Mouse (Mus musculus) liver, adult 2 months (tissue): Measurements from ENCODE around the gene Cdpf1. TPM values are rescaled to one million over a fixed set of nuclear protein-coding genes. Genes with fewer than 3 reads are reported as not detected.
A peak's percentile ranks its signal among the peaks of the same experiment; 100 is the strongest.
"Not testable (repeated sequence)": the region's sequence is repeated elsewhere in the genome, so short reads cannot be mapped to it uniquely, and the experiment has no call there.

ENCODE experiments used
- DNase-seq: peaks from one replicate; pipeline ENCODE4 v3.0.0-alpha.2; 2011; ENCODE audit warnings: low read depth, low spot score; ENCODE audit errors: extremely low read depth
- H3K27ac ChIP-seq: fragments of 200-500 bp; replicated peaks from 2 replicates; pipeline ENCODE4 v1.5.1; 2012; ENCODE audit warnings: low read depth, mild to moderate bottlenecking, control low read depth, inconsistent platforms, low read length; ENCODE audit not compliant: insufficient read depth
- H3K27me3 ChIP-seq: fragments of 200-500 bp; 2 replicates; pipeline ENCODE4 v1.6.1; 2012; ENCODE audit warnings: mild to moderate bottlenecking, moderate library complexity, low read length, inconsistent platforms; ENCODE audit not compliant: control insufficient read depth, insufficient read depth
- H3K36me3 ChIP-seq: fragments of 200-500 bp; 2 replicates; pipeline ENCODE4 v1.6.1; 2012; ENCODE audit warnings: low read length, inconsistent platforms; ENCODE audit not compliant: control insufficient read depth, insufficient read depth
- H3K4me1 ChIP-seq: fragments of 200-500 bp; 2 replicates; pipeline ENCODE4 v1.6.1; 2011; ENCODE audit warnings: low read length; ENCODE audit not compliant: control insufficient read depth, insufficient read depth
- H3K4me3 ChIP-seq: fragments of 200-500 bp; 2 replicates; pipeline ENCODE4 v1.5.1; 2011; ENCODE audit warnings: low read depth, mild to moderate bottlenecking, control low read depth, low read length, moderate library complexity; ENCODE audit not compliant: insufficient read depth
- H3K79me2 ChIP-seq: fragments of 200-500 bp; 2 replicates; pipeline ENCODE4 v1.6.1; 2012; ENCODE audit warnings: inconsistent platforms, mild to moderate bottlenecking, low read length, moderate library complexity; ENCODE audit not compliant: control insufficient read depth, insufficient read depth
- H3K9ac ChIP-seq: fragments of 200-500 bp; 2 replicates; pipeline ENCODE4 v1.6.1; 2012; ENCODE audit warnings: low read depth, mild to moderate bottlenecking, control low read depth, inconsistent platforms, low read length
- CTCF ChIP-seq: fragments of 200-500 bp; IDR thresholded peaks from 2 replicates; pipeline ENCODE4 v1.5.1; 2011; ENCODE audit warnings: low read depth, low read length, control low read depth
- POLR2A ChIP-seq: fragments of 200-500 bp; IDR thresholded peaks from 2 replicates; pipeline ENCODE4 v1.6.1; 2011; ENCODE audit warnings: low read length, control low read depth; ENCODE audit not compliant: insufficient read depth; ENCODE audit errors: extremely low read depth
- WGBS: fragments of 180-500 bp; shearing (Covaris S2); methylation state at CpG from one replicate; pipeline ENCODE4 v1.1.7; 2018; 5-methylcytosine and 5-hydroxymethylcytosine counted together
- polyA plus RNA-seq: library from polyadenylated mRNA; depleted of rRNA; stranded (reverse); fragments of >200 nt; gene quantifications from 2 replicates; pipeline ENCODE4 v1.2.3, GENCODE M21; 2012
- total RNA-seq: library from RNA; depleted of rRNA; stranded (reverse); fragments of >200 nt; gene quantifications from 2 replicates; pipeline ENCODE4 v1.2.3, GENCODE M21; 2014

Cdpf1 gene
- total and polyA plus RNA-seq, 2 experiments, result 11.6 to 19.6 TPM

DNA sequence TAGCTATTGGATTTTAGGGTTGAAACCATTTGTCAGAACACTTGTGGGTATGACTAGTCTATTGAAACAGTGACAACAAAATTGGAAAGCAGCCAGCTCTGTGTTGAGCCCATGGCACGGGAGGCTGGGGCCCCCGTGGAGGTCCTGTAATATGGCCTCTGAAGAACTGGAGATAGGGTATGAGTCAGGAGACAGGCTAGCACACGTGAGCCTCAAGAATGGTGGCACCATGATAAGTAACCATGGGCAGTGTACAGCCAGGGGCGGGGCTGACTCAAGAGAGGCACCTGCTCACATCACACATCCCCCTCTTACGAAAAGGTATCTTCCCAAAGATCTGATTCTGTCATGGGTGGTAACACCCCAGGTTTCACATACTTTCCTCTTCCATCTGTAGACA is 24.8 kb downstream of the Cdpf1 start:
- no peaks in the 10 kb centered on the region for H3K27me3 ChIP-seq
- TF ChIP-seq POLR2A (no peak), CTCF (no peak)
- peaks cover 8% of the 10 kb centered on the region; the same call in 1 of the 2 replicates for H3K79me2 ChIP-seq
- peaks cover 71% of the 10 kb centered on the region for H3K36me3 ChIP-seq
- peak overlapping the region; percentile 54 for H3K9ac ChIP-seq
- DNase-seq, result no peak
- H3K4me3 ChIP-seq, result no peak overlapping the region
- 34% methylated on average over 5 of the region's 5 CpGs for WGBS
- H3K27ac ChIP-seq, result peak overlapping the region; percentile 85
- peaks cover 21% of the 10 kb centered on the region for H3K4me1 ChIP-seq

DNA sequence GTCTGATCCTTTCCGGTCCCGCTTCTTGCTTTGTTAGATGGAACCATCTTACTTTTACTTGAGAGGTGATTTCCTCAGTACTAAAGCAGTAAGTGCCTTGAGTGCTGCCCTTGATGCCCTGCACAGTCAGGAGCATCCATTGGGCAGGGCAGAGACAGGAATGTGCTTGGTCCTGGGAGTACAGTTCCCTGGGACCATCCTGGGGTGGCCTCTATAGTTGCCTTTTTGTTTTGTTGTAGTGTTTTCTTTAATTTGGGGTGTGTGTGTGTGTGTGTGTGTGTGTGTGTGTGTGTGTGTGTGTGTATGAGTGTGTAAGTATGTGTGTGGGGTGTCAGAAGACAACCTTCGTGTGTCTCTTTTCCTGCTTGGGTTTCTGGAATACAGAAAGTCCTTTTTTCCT is 27.2 kb downstream of the Cdpf1 start:
- H3K4me3 ChIP-seq, result no peak overlapping the region
- H3K79me2 ChIP-seq, result peaks cover 10% of the 10 kb centered on the region; the same call in 1 of the 2 replicates
- H3K27ac ChIP-seq, result no peak overlapping the region
- peaks cover 25% of the 10 kb centered on the region for H3K4me1 ChIP-seq
- TF ChIP-seq CTCF (no peak), POLR2A (no peak)
- DNase-seq, result no peak
- no peak overlapping the region for H3K9ac ChIP-seq
- peaks cover 66% of the 10 kb centered on the region for H3K36me3 ChIP-seq
- H3K27me3 ChIP-seq, result no peaks in the 10 kb centered on the region
- WGBS, result 78% methylated on average over 3 of the region's 3 CpGs

DNA sequence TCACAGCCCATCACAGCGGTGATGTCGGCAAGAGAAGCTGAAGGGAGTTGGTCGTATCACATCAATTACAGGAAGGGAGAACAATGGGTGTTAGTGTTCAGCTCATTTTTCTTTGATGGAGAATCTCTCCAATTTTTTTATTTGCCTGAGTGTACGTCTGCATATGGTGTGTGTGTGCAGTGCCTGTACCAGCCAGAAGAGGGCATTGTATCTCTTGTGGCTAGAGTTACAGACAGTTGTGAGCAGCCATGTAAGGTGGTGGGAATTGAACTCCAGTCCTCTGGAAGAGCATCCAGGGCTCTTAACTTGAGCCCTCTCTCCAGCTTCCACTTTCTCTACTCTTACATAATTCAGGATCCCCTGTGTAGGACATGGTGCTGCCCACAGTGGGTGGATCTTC is 28.4 kb downstream of the Cdpf1 start:
- H3K4me3 ChIP-seq, result no peak overlapping the region
- peaks cover 28% of the 10 kb centered on the region for H3K4me1 ChIP-seq
- no peak for DNase-seq
- 0 out of 2 replicates have a peak overlapping the region, but pooled peaks have one; percentile 1 for H3K27ac ChIP-seq
- TF ChIP-seq POLR2A (no peak), CTCF (peak; percentile 29; the same call in 1 of the 2 replicates)
- whole genome bisulfite sequencing, result 85% methylated on average over 4 of the region's 4 CpGs
- H3K36me3 ChIP-seq, result peaks cover 60% of the 10 kb centered on the region
- no peaks in the 10 kb centered on the region for H3K27me3 ChIP-seq
- peaks cover 7% of the 10 kb centered on the region; the same call in 1 of the 2 replicates for H3K79me2 ChIP-seq
- no peak overlapping the region for H3K9ac ChIP-seq

DNA sequence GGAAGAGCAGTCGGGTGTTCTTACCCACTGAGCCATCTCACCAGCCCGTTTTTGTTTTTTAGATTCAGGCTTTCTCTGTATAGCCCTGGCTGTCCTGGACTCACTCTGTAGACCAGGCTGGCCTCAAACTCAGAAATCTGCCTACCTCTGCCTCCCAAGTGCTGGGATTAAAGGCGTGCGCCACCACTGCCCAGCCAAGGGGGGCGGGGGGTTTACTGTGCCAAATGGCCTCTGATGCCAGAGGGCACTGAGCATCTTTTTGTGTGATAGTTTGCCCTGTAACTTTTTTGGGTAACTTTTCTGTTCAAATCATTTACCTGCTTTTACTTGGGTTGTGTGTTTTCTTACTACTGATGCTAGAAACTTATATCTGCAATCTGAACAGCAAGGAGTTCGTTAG is 32.6 kb downstream of the Cdpf1 start:
- Histone ChIP-seq H3K4me1 (peaks cover 36% of the 10 kb centered on the region), H3K79me2 (peaks cover 17% of the 10 kb centered on the region; the same call in 1 of the 2 replicates), H3K36me3 (peaks cover 44% of the 10 kb centered on the region)
- not testable (repeated sequence) for H3K27me3 ChIP-seq, H3K4me3 ChIP-seq, H3K27ac ChIP-seq, H3K9ac ChIP-seq
- peak; percentile 73 for DNase-seq
- WGBS, result 25% methylated on average over 6 of the region's 6 CpGs

DNA sequence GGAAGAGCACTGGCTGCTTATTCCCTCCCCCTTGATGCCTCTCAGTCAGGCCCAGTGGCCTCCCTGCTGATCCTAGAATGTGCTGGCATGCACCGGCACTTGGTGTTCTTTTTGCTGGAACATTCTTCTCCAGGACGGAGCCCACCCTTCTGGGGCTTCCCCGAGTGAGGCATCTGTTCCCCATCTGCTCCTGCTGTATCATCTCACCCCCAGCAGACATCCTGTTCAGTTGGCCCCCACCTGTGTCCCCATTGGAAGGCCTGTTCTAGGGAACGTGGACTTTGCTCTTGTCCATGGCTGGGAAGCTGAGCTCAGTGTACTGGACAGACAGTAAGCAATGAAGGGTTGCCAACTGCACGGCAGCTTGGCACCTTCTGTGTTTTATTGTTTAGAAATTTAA is 34.7 kb downstream of the Cdpf1 start:
- no peaks in the 10 kb centered on the region for H3K27me3 ChIP-seq
- no peak for TF ChIP-seq POLR2A
- TF ChIP-seq CTCF, result no peak
- peaks cover 25% of the 10 kb centered on the region for H3K36me3 ChIP-seq
- H3K4me3 ChIP-seq, result no peak overlapping the region
- H3K4me1 ChIP-seq, result peaks cover 37% of the 10 kb centered on the region
- peaks cover 12% of the 10 kb centered on the region; the same call in 1 of the 2 replicates for H3K79me2 ChIP-seq
- 21% methylated on average over 5 of the region's 5 CpGs for WGBS
- peak overlapping the region; percentile 92 for H3K27ac ChIP-seq
- H3K9ac ChIP-seq, result 0 out of 2 replicates have a peak overlapping the region, but pooled peaks have one; percentile 41
- peak; percentile 95 for DNase-seq

DNA sequence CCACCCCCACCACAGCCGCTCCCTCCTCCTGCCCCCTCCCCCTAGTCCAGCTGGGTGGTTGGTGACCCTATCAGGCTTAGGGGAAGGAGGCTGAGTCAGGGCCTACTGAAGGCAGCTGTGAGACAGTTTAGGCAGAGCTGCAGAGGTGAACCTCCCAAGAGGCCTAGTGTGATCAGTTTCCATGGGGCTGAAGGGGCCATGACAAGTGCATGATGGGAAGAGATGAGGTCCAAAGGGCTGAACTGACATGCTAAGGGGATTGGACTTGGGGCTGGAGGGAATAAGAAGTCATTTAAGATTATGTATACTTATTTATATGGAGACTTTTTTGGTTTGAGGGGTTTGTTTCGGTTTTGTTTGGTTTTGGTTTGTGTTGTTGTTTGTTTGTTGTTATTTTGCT is 35.3 kb downstream of the Cdpf1 start:
- Histone ChIP-seq H3K9ac (peak overlapping the region; percentile 13; the same call in 1 of the 2 replicates), H3K79me2 (peaks cover 12% of the 10 kb centered on the region; the same call in 1 of the 2 replicates), H3K4me1 (peaks cover 35% of the 10 kb centered on the region), H3K36me3 (peaks cover 22% of the 10 kb centered on the region), H3K27ac (peak overlapping the region; percentile 92), H3K4me3 (no peak overlapping the region), H3K27me3 (no peaks in the 10 kb centered on the region)
- 51% methylated on average over 2 of the region's 2 CpGs for WGBS
- TF ChIP-seq POLR2A (no peak), CTCF (no peak)
- peak; percentile 59 for DNase-seq
